Mouse (Mus musculus) C2C12 (cell line): Measurements from ENCODE around the gene Kif4. TPM values are rescaled to one million over a fixed set of nuclear protein-coding genes. Genes with fewer than 3 reads are reported as not detected.

Experiments
- H3K27me3 ChIP-seq: one replicate; pipeline ENCODE4 v1.6.1; 2011; ENCODE audit not compliant: control insufficient read depth, insufficient read depth, insufficient read length
- H3K36me3 ChIP-seq: one replicate; pipeline ENCODE4 v1.6.1; 2011; ENCODE audit not compliant: control insufficient read depth, insufficient read depth
- H3K4me3 ChIP-seq: one replicate; pipeline ENCODE4 v1.5.1; 2011; ENCODE audit warnings: mild to moderate bottlenecking, control low read depth; ENCODE audit not compliant: poor library complexity, insufficient read depth, severe bottlenecking
- H3K79me2 ChIP-seq: one replicate; pipeline ENCODE4 v1.6.1; 2011; ENCODE audit not compliant: control insufficient read depth, insufficient read depth
- H3K79me3 ChIP-seq: one replicate; pipeline ENCODE4 v1.6.1; 2011; ENCODE audit warnings: low read depth, control low read depth
- H3ac ChIP-seq: one replicate; pipeline ENCODE3; 2011; ENCODE audit warnings: low read depth; ENCODE audit not compliant: control insufficient read depth, insufficient read length
- CEBPB ChIP-seq: IDR thresholded peaks from one replicate; pipeline ENCODE4 v1.6.1; 2011; ENCODE audit warnings: low read depth, mild to moderate bottlenecking, control low read depth, moderate library complexity
- CTCF ChIP-seq: IDR thresholded peaks from one replicate; pipeline ENCODE4 v1.5.1; 2011; ENCODE audit not compliant: control insufficient read depth, insufficient read depth, insufficient read length
- FOSL1 ChIP-seq: IDR thresholded peaks from one replicate; pipeline ENCODE4 v1.8.0; 2011; ENCODE audit warnings: mild to moderate bottlenecking, low read length; ENCODE audit not compliant: poor library complexity, insufficient read depth, severe bottlenecking
- MAX ChIP-seq: IDR thresholded peaks from one replicate; pipeline ENCODE4 v1.6.1; 2011; ENCODE audit warnings: mild to moderate bottlenecking, control low read depth
- MYOD1 ChIP-seq: IDR thresholded peaks from one replicate; pipeline ENCODE4 v1.6.1; 2011; ENCODE audit warnings: low read depth; ENCODE audit not compliant: control insufficient read depth, insufficient read length
- MYOG ChIP-seq: IDR thresholded peaks from one replicate; pipeline ENCODE4 v1.6.1; 2011; ENCODE audit not compliant: control insufficient read depth, insufficient read length; ENCODE audit errors: extremely low read depth
- USF1 ChIP-seq: IDR thresholded peaks from one replicate; pipeline ENCODE4 v1.6.1; 2011; ENCODE audit warnings: low read depth, mild to moderate bottlenecking, control low read depth, moderate library complexity
- polyA plus RNA-seq: library from polyadenylated mRNA; unstranded; fragments of >200 nt; fragmentation: generic; extraction: Trizol; gene quantifications from one replicate; pipeline ENCODE4 v1.2.1, GENCODE M21; 2012; ENCODE audit warnings: missing spikeins

Gene Kif4
- polyA plus RNA-seq, 1 experiment: 14.2 TPM

- H3K4me3 ChIP-seq: no peak overlapping the region
- H3K79me3 ChIP-seq: peaks cover 12% of the 10 kb centered on the region
- H3K27me3 ChIP-seq: no peaks in the 10 kb centered on the region
- H3K79me2 ChIP-seq: peaks cover 16% of the 10 kb centered on the region
- H3K36me3 ChIP-seq: no peaks in the 10 kb centered on the region
- no peak for TF ChIP-seq MYOD1
- no peak for TF ChIP-seq CTCF
- no peak for TF ChIP-seq FOSL1
- no peak for TF ChIP-seq USF1
- TF ChIP-seq CEBPB: no peak
- TF ChIP-seq MAX: no peak
- no peak for TF ChIP-seq MYOG
- no peak overlapping the region for H3ac ChIP-seq
Measured at GRCm38 (mm10) chrX:100652848-100653247, 27.3 kb downstream of the Kif4 start.

GRCm38 (mm10) chrX:100664825-100665224, 39.3 kb downstream of the Kif4 start:
- Histone ChIP-seq H3K27me3 (no peaks in the 10 kb centered on the region), H3K79me3 (no peaks in the 10 kb centered on the region), H3K79me2 (peaks cover 1% of the 10 kb centered on the region), H3K36me3 (peaks cover 6% of the 10 kb centered on the region), H3K4me3 (no peak overlapping the region), H3ac (no peak overlapping the region)
- TF ChIP-seq CTCF (no peak), FOSL1 (no peak), USF1 (no peak), MYOG (no peak), MAX (no peak), MYOD1 (no peak), CEBPB (no peak)

GRCm38 (mm10) chrX:100678204-100678603, 52.7 kb downstream of the Kif4 start:
- H3ac ChIP-seq: no peak overlapping the region
- no peaks in the 10 kb centered on the region for H3K79me2 ChIP-seq
- TF ChIP-seq CTCF (no peak), MYOG (no peak), CEBPB (no peak), USF1 (no peak), FOSL1 (no peak), MAX (no peak), MYOD1 (no peak)
- H3K79me3 ChIP-seq: no peaks in the 10 kb centered on the region
- peaks cover 29% of the 10 kb centered on the region for H3K36me3 ChIP-seq
- H3K27me3 ChIP-seq: no peaks in the 10 kb centered on the region
- no peak overlapping the region for H3K4me3 ChIP-seq

GRCm38 (mm10) chrX:100686527-100686926, 61.0 kb downstream of the Kif4 start:
- no peak overlapping the region for H3K4me3 ChIP-seq
- TF ChIP-seq MAX (no peak), FOSL1 (no peak), CEBPB (no peak), MYOG (no peak), USF1 (no peak), CTCF (no peak), MYOD1 (no peak)
- no peaks in the 10 kb centered on the region for H3K79me2 ChIP-seq
- no peaks in the 10 kb centered on the region for H3K27me3 ChIP-seq
- peaks cover 18% of the 10 kb centered on the region for H3K36me3 ChIP-seq
- H3K79me3 ChIP-seq: no peaks in the 10 kb centered on the region
- no peak overlapping the region for H3ac ChIP-seq

GRCm38 (mm10) chrX:100687360-100688032, 62.0 kb downstream of the Kif4 start:
- Histone ChIP-seq H3K36me3 (peaks cover 21% of the 10 kb centered on the region), H3K27me3 (no peaks in the 10 kb centered on the region), H3K79me3 (no peaks in the 10 kb centered on the region), H3ac (no peak overlapping the region), H3K79me2 (no peaks in the 10 kb centered on the region), H3K4me3 (no peak overlapping the region)
- no peak for TF ChIP-seq MYOD1
- no peak for TF ChIP-seq MAX
- TF ChIP-seq FOSL1: no peak
- TF ChIP-seq CEBPB: no peak
- no peak for TF ChIP-seq MYOG

- Histone ChIP-seq H3K79me2 (no peaks in the 10 kb centered on the region), H3ac (no peak overlapping the region), H3K79me3 (no peaks in the 10 kb centered on the region), H3K27me3 (no peaks in the 10 kb centered on the region), H3K4me3 (no peak overlapping the region), H3K36me3 (peaks cover 21% of the 10 kb centered on the region)
- TF ChIP-seq USF1 (no peak), FOSL1 (no peak), CEBPB (no peak), MAX (no peak), MYOD1 (no peak), CTCF (no peak), MYOG (no peak)
Measured at GRCm38 (mm10) chrX:100688033-100688370, 62.5 kb downstream of the Kif4 start.
